Mouse (Mus musculus) urinary bladder, postnatal 14 days (tissue): ENCODE measurements around the gene Gbp9.
"Not testable (repeated sequence)": the region's sequence is repeated elsewhere in the genome, so short reads cannot be mapped to it uniquely, and the experiment has no call there.

Source experiments
- DNase-seq: peaks from one replicate; pipeline ENCODE4 v3.0.0; 2021; ENCODE audit warnings: low spot score

Gbp9 gene

DNA sequence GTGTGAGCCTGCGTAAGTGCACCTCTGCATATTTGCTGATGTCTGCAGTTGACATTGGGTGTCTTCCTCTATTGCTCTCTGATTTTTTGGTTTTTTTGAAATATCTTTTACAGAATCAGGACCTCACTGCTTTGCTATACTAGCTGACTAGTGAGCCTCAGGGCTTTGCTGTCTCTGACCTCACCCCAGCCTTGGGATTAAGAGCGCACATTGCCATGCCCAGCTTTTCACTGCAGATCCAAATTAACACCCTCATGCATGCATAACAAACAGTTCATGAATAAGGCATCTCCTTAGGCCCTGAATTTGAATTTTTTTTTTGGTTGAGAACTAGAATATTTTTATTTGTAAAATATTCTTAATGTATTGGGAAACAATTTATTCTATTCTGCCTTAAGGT, 84.1 kb downstream of the Gbp9 start:
- DNase-seq: no peak

GRCm38 (mm10) chr5:105053471-105054169, 85.7 kb downstream of the Gbp9 start:
- DNase-seq: not testable (repeated sequence)

- peak; percentile 9 for DNase-seq
Measured at GRCm38 (mm10) chr5:105032362-105032761, 107.0 kb downstream of the Gbp9 start.
